ENCODE assay signal across 9 mouse cellular contexts in the genomic region with DNA sequence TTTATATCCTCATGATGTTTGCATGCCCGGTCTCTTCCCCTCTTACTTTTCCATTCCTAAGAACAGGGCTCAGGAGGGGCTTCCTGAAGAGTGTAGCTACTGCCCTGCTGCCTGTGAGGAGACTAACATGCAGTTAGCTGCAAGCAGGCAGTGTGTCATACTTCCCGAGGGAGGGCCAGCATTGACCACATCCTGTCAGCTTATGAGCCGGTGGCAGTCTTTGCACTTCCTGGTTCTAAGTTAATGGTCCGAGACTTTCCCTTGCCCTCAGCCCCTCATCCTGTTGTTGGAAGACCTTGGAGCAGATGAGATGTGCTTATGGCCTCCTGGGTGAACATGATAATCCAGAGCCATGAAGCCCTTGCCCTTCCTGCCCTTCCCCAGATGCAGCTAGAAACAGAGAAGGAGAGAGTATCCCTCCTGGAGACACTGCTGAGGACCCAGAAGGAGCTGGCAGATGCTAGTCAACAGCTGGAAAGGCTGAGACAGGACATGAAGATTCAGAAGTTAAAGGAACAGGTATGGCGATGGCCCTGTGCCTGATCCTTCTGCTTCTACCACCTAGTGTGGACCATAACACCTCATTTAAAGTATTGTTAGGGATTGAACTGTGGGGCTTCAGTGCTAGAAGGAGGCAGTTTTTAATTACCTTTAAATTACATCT. TPM values are rescaled to one million over a fixed set of nuclear protein-coding genes. Genes with fewer than 3 reads are reported as not detected.
DNase-seq lines count a peak whose midpoint lies in the region; ATAC-seq and TF ChIP-seq lines count a peak whose summit lies in the region.
"Had no signal": no experiment of that assay in that cellular context is flagged by ENCODE, and none has a peak within 500 bp of the region (broad histone marks: within the 10 kb centered on the region; RNA-seq: fewer than 3 reads in every experiment).

No protein-coding gene starts in this region.

- H3K27me3 ChIP-seq in lung, postnatal 0 days (replicated peaks; ENCODE audit: insufficient read depth, low read length) = no peaks in the 10 kb centered on the region
- no peaks in the 10 kb centered on the region for H3K27me3 ChIP-seq in midbrain, embryonic 11.5 days (ENCODE audit: control insufficient read depth, insufficient read depth, low read length)
- no peaks in the 10 kb centered on the region for H3K27me3 ChIP-seq in forebrain, embryonic 14.5 days (replicated peaks; ENCODE audit: control insufficient read depth, insufficient read depth, low read length)
- H3K27me3 ChIP-seq: hindbrain, embryonic 15.5 days had no signal

- WGBS in lung, postnatal 0 days = 69% methylated on average over 5 of the region's 5 CpGs
- 92% methylated on average over 5 of the region's 5 CpGs for WGBS in midbrain, embryonic 11.5 days
- 88% methylated on average over 5 of the region's 5 CpGs for WGBS in forebrain, embryonic 14.5 days

- peaks cover 26% of the 10 kb centered on the region for H3K36me3 ChIP-seq in lung, postnatal 0 days (ENCODE audit: insufficient read depth, low read length)
- H3K36me3 ChIP-seq in midbrain, embryonic 11.5 days (ENCODE audit: control insufficient read depth, insufficient read depth, low read length) = peaks cover 39% of the 10 kb centered on the region
- H3K36me3 ChIP-seq in forebrain, embryonic 14.5 days (ENCODE audit: control insufficient read depth, insufficient read depth, low read length) = peaks cover 91% of the 10 kb centered on the region

- no peaks in the 10 kb centered on the region for H3K9me3 ChIP-seq in lung, postnatal 0 days (ENCODE audit: low read length)
- H3K9me3 ChIP-seq in midbrain, embryonic 11.5 days (ENCODE audit: control insufficient read depth, low read length) = no peaks in the 10 kb centered on the region
- H3K9me3 ChIP-seq in forebrain, embryonic 14.5 days (replicated peaks; ENCODE audit: control insufficient read depth, low read length) = no peaks in the 10 kb centered on the region
- H3K9me3 ChIP-seq: hindbrain, embryonic 15.5 days had no signal

- H3K4me2 ChIP-seq in lung, postnatal 0 days (replicated peaks; ENCODE audit: low read depth, low read length) = no peak overlapping the region
- no peak overlapping the region for H3K4me2 ChIP-seq in midbrain, embryonic 11.5 days
- no peak overlapping the region for H3K4me2 ChIP-seq in forebrain, embryonic 14.5 days (ENCODE audit: low read length)
- H3K4me2 ChIP-seq: hindbrain, embryonic 15.5 days had no signal

- H3K4me3 ChIP-seq in lung, postnatal 0 days (ENCODE audit: low read depth, low read length) = no peak overlapping the region
- no peak overlapping the region for H3K4me3 ChIP-seq in midbrain, embryonic 11.5 days (ENCODE audit: low read depth, low read length)
- H3K4me3 ChIP-seq in forebrain, embryonic 14.5 days (ENCODE audit: low read depth, low read length) = no peak overlapping the region
- H3K4me3 ChIP-seq: hindbrain, embryonic 15.5 days had no signal

- ATAC-seq in hematopoietic stem cell, adult 5-6 weeks (replicated peaks in 1 of 2; ENCODE audit: insufficient read depth in 1 of 2, low FRiP score in 2 of 2, low TSS enrichment in 1 of 2, low read depth in 1 of 2, poor library complexity in 2 of 2, severe bottlenecking in 2 of 2) = peak; percentile 89 to 99
- peak; percentile 73 for ATAC-seq in lung, postnatal 0 days
- no peak for ATAC-seq in midbrain, embryonic 11.5 days (ENCODE audit: low FRiP score)
- no peak for ATAC-seq in forebrain, embryonic 14.5 days

- H3K9ac ChIP-seq in lung, postnatal 0 days (replicated peaks; ENCODE audit: low read depth) = no peak overlapping the region
- H3K9ac ChIP-seq in midbrain, embryonic 11.5 days (ENCODE audit: low read length) = no peak overlapping the region
- no peak overlapping the region for H3K9ac ChIP-seq in forebrain, embryonic 14.5 days (ENCODE audit: low read length)
- H3K9ac ChIP-seq: hindbrain, embryonic 15.5 days had no signal

- DNase-seq in adrenal gland, postnatal 10 days = peak; percentile 38
- DNase-seq in adrenal gland, adult 8-10 months = no peak
- DNase-seq in lung, postnatal 0 days (ENCODE audit: low spot score) = peak; percentile 53
- DNase-seq in thymus, postnatal 10 days (ENCODE audit: low spot score in 2 of 2) = peak; percentile 49 to 60
- DNase-seq in midbrain, embryonic 11.5 days (ENCODE audit: low spot score, missing footprints) = no peak
- DNase-seq in gastrocnemius, postnatal 25 days = no peak
- no peak for DNase-seq in forebrain, embryonic 14.5 days (ENCODE audit: low spot score)

- no peaks in the 10 kb centered on the region for H3K4me1 ChIP-seq in lung, postnatal 0 days (ENCODE audit: insufficient read depth, low read depth, low read length)
- H3K4me1 ChIP-seq in midbrain, embryonic 11.5 days (ENCODE audit: control insufficient read depth, insufficient read depth, low read length) = no peaks in the 10 kb centered on the region
- no peaks in the 10 kb centered on the region for H3K4me1 ChIP-seq in forebrain, embryonic 14.5 days (ENCODE audit: control insufficient read depth, insufficient read depth, low read length)
- H3K4me1 ChIP-seq: hindbrain, embryonic 15.5 days had no signal

- no peak for TF ChIP-seq EP300 in lung, postnatal 0 days (IDR thresholded peaks at IDR 0.05)

- no peak overlapping the region; the same call in 1 of the 2 replicates for H3K27ac ChIP-seq in lung, postnatal 0 days (ENCODE audit: low read length)
- H3K27ac ChIP-seq in midbrain, embryonic 11.5 days (ENCODE audit: low read depth, low read length) = no peak overlapping the region
- no peak overlapping the region for H3K27ac ChIP-seq in forebrain, embryonic 14.5 days (ENCODE audit: low read depth, low read length)
- H3K27ac ChIP-seq: hindbrain, embryonic 15.5 days had no signal

- TF ChIP-seq CTCF in lung, postnatal 0 days (IDR thresholded peaks at IDR 0.05) = no peak

RNA-seq across cellular contexts. Expression of a gene that starts 23.2 kb away (rescaled TPM):
- 10 to 100 TPM; 12.9 to 17.0 TPM for total RNA-seq in adrenal gland, postnatal 10 days (2021)
- total RNA-seq in adrenal gland, adult 8-10 months (2022) = 10 to 100 TPM; 12.6 to 27.5 (median 19.7) TPM
- total RNA-seq in hematopoietic stem cell, adult 5-6 weeks (2017) = 30.9 and 66.9 TPM in 2 replicates
- 6.6 and 7.4 TPM in 2 replicates for polyA plus RNA-seq in lung, postnatal 0 days (2015; fragmentation: Nextera tagmentation; extraction: Ambion mirVana)
- 13.2 and 13.8 TPM in 2 replicates for polyA plus RNA-seq in midbrain, embryonic 11.5 days (2014; fragmentation: Nextera tagmentation; extraction: Ambion mirVana)
- 1 to 10 TPM; 3.6 to 5.9 TPM for total RNA-seq in gastrocnemius, postnatal 25 days (2021)
- 7.0 and 9.7 TPM in 2 replicates for polyA plus RNA-seq in forebrain, embryonic 14.5 days (2014; fragmentation: Nextera tagmentation; extraction: Ambion mirVana)

RNA-seq across cellular contexts. Expression of a gene that starts 28.3 kb away (rescaled TPM):
- total RNA-seq in adrenal gland, postnatal 10 days (2021) = 1 to 10 TPM; 2.8 to 4.3 TPM
- 1 to 10 TPM; 1.3 to 6.1 (median 3.5) TPM for total RNA-seq in adrenal gland, adult 8-10 months (2022)
- total RNA-seq in hematopoietic stem cell, adult 5-6 weeks (2017) = 0.69 and 1.4 TPM in 2 replicates
- polyA plus RNA-seq in lung, postnatal 0 days (2015; fragmentation: Nextera tagmentation; extraction: Ambion mirVana) = 1.0 and 1.1 TPM in 2 replicates
- polyA plus RNA-seq in midbrain, embryonic 11.5 days (2014; fragmentation: Nextera tagmentation; extraction: Ambion mirVana) = 0.62 and 1.1 TPM in 2 replicates
- under 1 TPM; 0.51 to 0.54 TPM for total RNA-seq in gastrocnemius, postnatal 25 days (2021)
- polyA plus RNA-seq in forebrain, embryonic 14.5 days (2014; fragmentation: Nextera tagmentation; extraction: Ambion mirVana) = 0.63 and 1.0 TPM in 2 replicates

RNA-seq across cellular contexts. Expression of a gene that starts 28.4 kb away (rescaled TPM):
- 100 to 1,000 TPM; 164 to 172 TPM for total RNA-seq in adrenal gland, postnatal 10 days (2021)
- 100 to 1,000 TPM; 207 to 250 (median 232) TPM for total RNA-seq in adrenal gland, adult 8-10 months (2022)
- total RNA-seq in hematopoietic stem cell, adult 5-6 weeks (2017) = 84.0 and 97.9 TPM in 2 replicates
- 168 and 181 TPM in 2 replicates for polyA plus RNA-seq in lung, postnatal 0 days (2015; fragmentation: Nextera tagmentation; extraction: Ambion mirVana)
- 212 and 224 TPM in 2 replicates for polyA plus RNA-seq in midbrain, embryonic 11.5 days (2014; fragmentation: Nextera tagmentation; extraction: Ambion mirVana)
- total RNA-seq in gastrocnemius, postnatal 25 days (2021) = 10 to 100 TPM; 44.6 to 51.7 TPM
- polyA plus RNA-seq in forebrain, embryonic 14.5 days (2014; fragmentation: Nextera tagmentation; extraction: Ambion mirVana) = 391 and 444 TPM in 2 replicates

RNA-seq across cellular contexts. Expression of a gene that starts 34.3 kb away (rescaled TPM):
- 1 to 10 TPM; 1.6 to 3.5 TPM for total RNA-seq in adrenal gland, postnatal 10 days (2021)
- total RNA-seq in adrenal gland, adult 8-10 months (2022) = under 1 TPM; 0.18 to 0.77 (median 0.48) TPM
- total RNA-seq in hematopoietic stem cell, adult 5-6 weeks (2017) = not detected in 2 replicates
- polyA plus RNA-seq in lung, postnatal 0 days (2015; fragmentation: Nextera tagmentation; extraction: Ambion mirVana) = 1.7 and 2.7 TPM in 2 replicates
- polyA plus RNA-seq in midbrain, embryonic 11.5 days (2014; fragmentation: Nextera tagmentation; extraction: Ambion mirVana) = 0.05 and 0.15 TPM in 2 replicates
- total RNA-seq in gastrocnemius, postnatal 25 days (2021) = not detected
- polyA plus RNA-seq in forebrain, embryonic 14.5 days (2014; fragmentation: Nextera tagmentation; extraction: Ambion mirVana) = 2.2 and 2.5 TPM in 2 replicates

RNA-seq across cellular contexts. Expression of a gene that starts 38.9 kb away (rescaled TPM):
- total RNA-seq in adrenal gland, postnatal 10 days (2021) = not detected
- not detected for total RNA-seq in adrenal gland, adult 8-10 months (2022)
- not detected in 2 replicates for total RNA-seq in hematopoietic stem cell, adult 5-6 weeks (2017)
- polyA plus RNA-seq in lung, postnatal 0 days (2015; fragmentation: Nextera tagmentation; extraction: Ambion mirVana) = 0.11 TPM in 1 of 2 replicates, not detected in the other
- polyA plus RNA-seq in midbrain, embryonic 11.5 days (2014; fragmentation: Nextera tagmentation; extraction: Ambion mirVana) = not detected in 2 replicates
- not detected for total RNA-seq in gastrocnemius, postnatal 25 days (2021)
- not detected in 2 replicates for polyA plus RNA-seq in forebrain, embryonic 14.5 days (2014; fragmentation: Nextera tagmentation; extraction: Ambion mirVana)
- polyA plus RNA-seq: hindbrain, embryonic 15.5 days had no signal

Comparison
In these comparisons a context has a peak if more than half of its experiments do, and no peak if none do; other contexts are left out.
1. DNase-seq: peak in adrenal gland, postnatal 10 days (single experiment), lung, postnatal 0 days (single experiment) and thymus, postnatal 10 days (2 of 2); none in adrenal gland, adult 8-10 months (single experiment), midbrain, embryonic 11.5 days (single experiment), gastrocnemius, postnatal 25 days (single experiment) and forebrain, embryonic 14.5 days (single experiment).
2. ATAC-seq: peak in hematopoietic stem cell, adult 5-6 weeks (2 of 2) and lung, postnatal 0 days (single experiment); none in midbrain, embryonic 11.5 days (single experiment) and forebrain, embryonic 14.5 days (single experiment).